Mouse (Mus musculus): Measurements from ENCODE around the gene Nlgn2.

The Nlgn2 gene

DNA sequence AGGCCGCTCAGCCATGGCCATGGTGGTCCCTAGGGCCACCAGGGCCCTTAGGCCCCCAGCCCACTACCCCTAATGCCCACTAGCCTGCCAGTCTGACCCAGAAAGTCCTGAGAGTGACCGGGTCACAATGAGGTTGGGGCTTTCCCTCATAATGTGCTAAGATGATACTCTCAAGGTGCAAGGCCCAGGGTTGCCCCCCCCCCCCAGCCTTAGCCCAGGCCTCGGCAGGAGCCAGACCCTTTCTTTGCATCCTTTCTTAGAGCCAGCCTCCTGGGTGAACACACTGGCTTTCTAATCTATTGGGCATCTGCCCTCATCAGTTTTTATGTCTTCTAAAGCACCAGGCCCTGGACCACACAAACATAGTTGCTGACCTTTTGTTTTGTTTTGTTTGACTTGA lies 15.5 kb downstream of the Nlgn2 start, which contains the start of gene Spem1:
Gene Spem1, minus strand, starts transcription at position 101 of the 400 bp plus-strand sequence.
- DNase-seq (ENCODE audit: low spot score): no peak

DNA sequence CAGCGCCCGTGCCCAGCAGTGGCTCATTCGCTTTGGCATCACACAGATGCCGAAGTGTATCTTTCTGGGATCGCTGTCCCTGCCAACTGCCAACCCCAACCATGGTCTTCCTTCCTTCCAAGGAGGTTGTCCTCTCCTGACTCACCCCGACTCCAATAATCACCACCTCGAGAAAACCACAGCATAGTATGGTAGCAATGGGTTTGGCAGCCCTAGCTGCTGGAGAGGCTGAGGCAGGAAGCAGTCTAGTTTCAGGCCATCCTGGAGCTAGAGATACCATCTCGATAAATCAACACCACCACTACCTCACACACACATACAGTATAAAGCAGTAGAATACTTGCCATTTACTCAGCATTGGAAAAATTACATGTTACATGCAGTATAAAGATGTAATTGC lies 18.7 kb downstream of the Nlgn2 start:
- no peak for DNase-seq (ENCODE audit: low spot score)

DNA sequence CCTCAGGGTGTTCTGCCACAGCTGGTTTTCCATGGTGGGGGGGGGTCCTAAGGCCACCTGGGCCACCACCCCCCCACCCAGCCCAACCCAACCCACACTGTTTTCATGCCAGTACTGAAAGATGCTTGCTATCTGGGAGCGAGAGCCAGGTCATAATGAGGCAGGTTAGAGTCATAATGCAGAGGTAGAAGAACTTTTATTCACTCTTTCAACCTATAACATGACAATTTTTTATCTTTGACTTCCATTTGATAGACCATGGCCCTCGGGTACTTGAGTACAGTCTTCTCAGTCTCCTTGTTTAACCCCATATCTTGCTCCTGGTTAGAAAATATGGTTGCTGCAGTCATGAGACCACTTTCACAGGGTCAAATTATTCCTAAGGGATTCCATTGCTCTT lies 19.2 kb downstream of the Nlgn2 start, which contains the start of gene Spem2:
Gene Spem2, minus strand, starts transcription at position 101 of the 400 bp plus-strand sequence.
- DNase-seq (ENCODE audit: low spot score): no peak

- DNase-seq (ENCODE audit: low spot score): no peak
These were observed 21.1 kb downstream of the Nlgn2 start for GRCm38 (mm10) chr11:69816520-69816919.

- DNase-seq (ENCODE audit: low spot score): no peak
These were observed 22.4 kb downstream of the Nlgn2 start, which contains the start of gene Gm39566 for GRCm38 (mm10) chr11:69815155-69815554. TSS of gene Gm39566 (minus strand) at chr11:69815298.

GRCm38 (mm10) chr11:69810280-69810679 lies 27.3 kb downstream of the Nlgn2 start:
- no peak for DNase-seq (ENCODE audit: low spot score)

DNA sequence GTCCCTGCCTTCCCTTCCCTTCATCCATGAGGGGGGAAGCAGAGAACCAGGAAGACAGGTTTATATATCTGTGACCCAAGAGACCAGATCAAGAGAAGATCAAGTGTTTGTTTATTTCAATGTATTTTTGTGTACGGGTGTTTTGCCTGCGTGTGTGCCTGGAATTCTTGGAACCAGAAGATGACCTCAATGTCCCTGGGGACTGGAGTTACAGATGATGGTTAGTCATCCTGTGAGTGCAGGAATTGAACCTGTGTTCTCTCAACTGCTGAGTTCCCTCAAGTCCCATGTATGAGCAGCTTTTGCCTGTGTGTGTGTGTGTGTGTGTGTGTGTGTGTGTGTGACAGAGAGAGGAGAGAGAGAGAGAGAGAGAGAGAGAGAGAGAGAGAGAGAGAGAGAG lies 29.9 kb downstream of the Nlgn2 start:
- peak; percentile 27 for DNase-seq (ENCODE audit: low spot score)

DNA sequence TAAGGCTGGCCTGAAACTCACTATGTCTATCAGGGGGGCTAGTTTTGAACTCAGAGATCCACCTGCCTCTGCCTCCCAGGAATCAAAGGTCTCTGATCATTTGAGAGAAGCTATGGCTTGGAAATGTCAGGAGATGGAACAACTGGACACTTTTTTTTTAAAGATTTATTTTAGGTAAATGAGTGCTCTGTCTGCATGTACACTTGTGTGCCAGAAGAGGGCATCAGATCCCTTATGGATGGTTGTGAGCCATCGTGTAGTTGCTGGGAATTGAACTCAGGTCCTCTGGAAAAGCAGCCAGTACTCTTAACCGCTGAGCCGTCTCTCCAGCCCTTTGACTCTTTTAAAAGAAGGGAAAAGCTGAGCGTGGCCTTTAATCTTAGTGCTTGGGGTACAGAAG lies 31.2 kb downstream of the Nlgn2 start:
- DNase-seq (ENCODE audit: low spot score): no peak

DNA sequence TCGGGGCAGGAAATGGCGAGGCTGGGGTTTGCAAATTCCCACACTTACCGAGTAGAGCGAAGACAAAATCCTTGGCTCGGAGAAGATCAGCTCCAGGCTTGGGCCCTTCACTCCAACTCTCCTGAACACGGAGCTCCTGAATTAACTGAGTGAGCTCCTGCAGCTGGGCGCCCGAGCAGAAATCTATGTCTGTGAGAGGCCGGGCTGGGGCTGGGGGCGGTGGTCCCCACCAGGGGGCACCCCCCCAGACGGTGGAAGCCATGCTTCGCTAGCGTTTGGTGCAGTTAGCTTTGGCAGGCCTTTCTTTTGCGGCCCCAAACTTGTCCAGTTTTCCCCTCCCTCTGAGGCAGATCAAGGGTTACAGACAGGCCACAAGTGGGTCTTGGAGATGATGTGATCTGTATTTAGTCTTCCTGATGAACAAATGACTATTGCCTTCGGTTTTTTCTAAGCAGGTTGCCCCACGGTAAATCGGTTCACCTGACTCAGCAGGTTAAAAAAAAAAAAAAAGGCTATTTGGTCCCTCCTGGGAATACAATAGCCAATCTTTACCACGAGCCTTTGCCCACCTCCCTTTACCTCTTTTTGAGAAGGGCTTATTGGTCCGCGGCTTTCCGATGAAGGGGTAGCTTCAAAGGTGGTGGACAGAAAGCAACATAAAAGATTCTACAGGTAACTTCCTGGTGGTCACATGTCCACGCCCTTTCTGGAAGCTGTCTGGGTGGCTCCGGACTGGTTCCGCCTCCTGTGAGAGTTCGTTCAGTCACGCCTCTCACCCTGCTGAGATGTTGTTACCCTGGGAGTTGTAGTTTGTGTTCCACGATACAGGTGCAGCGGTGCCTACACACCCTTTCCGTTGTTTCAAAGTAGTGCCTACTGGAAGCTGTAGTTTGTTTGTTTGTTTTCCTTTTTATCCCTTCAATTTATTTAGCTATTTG lies 32.3 kb downstream of the Nlgn2 start, which contains the start of gene Tmem102:
Gene Tmem102, minus strand, starts transcription at position 653 of the 938 bp plus-strand sequence.
- no peak for DNase-seq (ENCODE audit: low spot score)

- DNase-seq (ENCODE audit: low spot score): no peak
These were observed 33.0 kb downstream of the Nlgn2 start for GRCm38 (mm10) chr11:69804652-69804940.

GRCm38 (mm10) chr11:69803786-69804651 lies 33.6 kb downstream of the Nlgn2 start:
- peak; percentile 61 for DNase-seq (ENCODE audit: low spot score)

- DNase-seq (ENCODE audit: low spot score): no peak
These were observed 34.3 kb downstream of the Nlgn2 start for GRCm38 (mm10) chr11:69803328-69803727.

GRCm38 (mm10) chr11:69802648-69803105 lies 34.9 kb downstream of the Nlgn2 start:
- DNase-seq (ENCODE audit: low spot score): no peak

DNA sequence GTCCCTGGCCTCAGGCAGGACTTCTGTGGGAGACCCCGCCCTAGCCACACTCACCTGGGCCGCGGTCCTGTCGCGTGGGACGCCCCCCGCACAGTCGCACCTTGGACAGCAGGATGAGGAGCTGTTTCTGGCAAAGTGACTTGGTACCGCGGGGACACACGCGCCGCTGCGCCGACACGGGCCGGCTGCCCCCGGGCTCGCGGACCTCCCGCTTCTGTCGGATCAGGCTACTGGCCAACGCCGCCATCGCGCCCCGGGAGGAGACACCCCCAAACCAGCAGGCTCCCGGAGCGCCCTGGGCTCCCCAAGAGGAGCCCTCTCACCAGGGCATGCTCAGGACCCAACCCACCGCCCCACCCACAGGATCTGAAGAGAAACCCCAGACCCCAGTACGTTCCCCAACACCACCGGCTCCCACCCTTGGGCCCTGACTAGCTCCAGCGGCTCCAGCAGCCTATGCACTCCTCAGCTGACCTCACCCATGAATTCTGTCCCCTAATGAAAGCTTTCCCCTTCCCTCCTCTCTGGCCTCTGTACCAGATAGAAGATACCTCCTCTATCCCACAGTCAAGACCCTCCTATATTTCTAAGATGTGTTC lies 36.1 kb downstream of the Nlgn2 start, which contains the start of gene Fgf11:
Gene Fgf11, minus strand, starts transcription at position 479 of the 599 bp plus-strand sequence.
- no peak for DNase-seq (ENCODE audit: low spot score)

GRCm38 (mm10) chr11:69800392-69801197 lies 37.0 kb downstream of the Nlgn2 start:
- DNase-seq (ENCODE audit: low spot score): no peak

GRCm38 (mm10) chr11:69800138-69800391 lies 37.5 kb downstream of the Nlgn2 start:
- no peak for DNase-seq (ENCODE audit: low spot score)

GRCm38 (mm10) chr11:69799394-69800137 lies 38.0 kb downstream of the Nlgn2 start:
- no peak for DNase-seq (ENCODE audit: low spot score)

DNA sequence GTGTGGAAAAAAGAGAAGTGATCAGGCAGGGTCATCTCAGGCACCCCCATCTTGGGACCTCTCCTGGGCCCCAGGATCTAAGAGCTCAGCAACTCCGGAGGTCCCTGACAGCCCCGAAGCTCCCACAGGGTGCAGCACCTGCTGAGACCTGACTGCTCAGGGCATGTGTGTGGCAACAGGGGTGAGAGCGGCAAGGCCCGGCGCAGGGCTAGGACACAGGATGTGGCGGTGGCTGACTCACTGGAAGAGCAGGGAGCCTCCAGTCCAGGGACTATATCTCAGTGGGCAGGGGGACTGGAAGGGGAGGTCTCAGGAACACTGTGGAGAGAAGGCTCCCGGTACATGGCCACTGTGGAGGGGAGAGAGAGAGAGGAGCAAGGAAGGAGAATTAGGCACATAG lies 39.7 kb downstream of the Nlgn2 start:
- no peak for DNase-seq (ENCODE audit: low spot score)

- no peak for DNase-seq (ENCODE audit: low spot score)
These were observed 41.6 kb downstream of the Nlgn2 start for GRCm38 (mm10) chr11:69795983-69796435.

GRCm38 (mm10) chr11:69795168-69795982 lies 42.2 kb downstream of the Nlgn2 start, which contains the start of gene Chrnb1:
TSS of gene Chrnb1 (minus strand) at chr11:69795943.
- DNase-seq (ENCODE audit: low spot score): peak; percentile 89

All from adipocyte (in vitro differentiated cells).